Mouse (Mus musculus) embryonic fibroblast, embryonic 13.5 days (primary cell): ENCODE measurements around the gene Gm21973.

Source experiments
- CTCF ChIP-seq: IDR thresholded peaks from 2 replicates; pipeline ENCODE4 v1.5.1; 2011; ENCODE audit warnings: mild to moderate bottlenecking, control low read depth, low read length, moderate library complexity, borderline replicate concordance; ENCODE audit not compliant: insufficient read depth
- POLR2A ChIP-seq: IDR thresholded peaks from 2 replicates; pipeline ENCODE4 v1.6.1; 2011; ENCODE audit warnings: low read depth, mild to moderate bottlenecking, control low read depth, low read length, moderate library complexity

DNA sequence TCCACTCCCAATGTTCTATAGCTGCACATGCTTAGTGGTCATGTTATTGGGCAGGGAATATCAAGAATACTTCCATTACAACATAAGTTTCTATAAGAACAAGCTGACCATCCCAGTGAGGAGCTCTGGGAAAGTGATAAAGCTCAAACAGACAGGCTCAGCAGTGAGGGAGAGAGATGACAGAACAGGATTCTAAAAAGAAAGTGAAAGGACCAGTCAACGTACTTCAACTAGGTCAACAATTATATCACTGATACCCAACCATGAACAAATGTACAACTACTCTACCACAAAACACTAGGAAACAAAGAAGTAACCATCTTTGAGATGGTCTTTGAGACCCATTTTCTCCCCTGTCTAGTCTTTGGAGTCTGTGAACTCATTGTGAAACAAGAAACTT is 28.6 kb upstream of the Gm21973 start:
- TF ChIP-seq CTCF (no peak), POLR2A (no peak)
